Mouse (Mus musculus) heart, embryonic 15.5 days (tissue): ENCODE measurements around the gene Qdpr. TPM values are rescaled to one million over a fixed set of nuclear protein-coding genes. Genes with fewer than 3 reads are reported as not detected.

Experiments used
- ATAC-seq: fragments of 200-750 bp; cut with Nextera tagmentation; replicated peaks from 2 replicates; pipeline ENCODE4 v1.8.0; 2017; ENCODE audit warnings: low read depth, moderate TSS enrichment; ENCODE audit not compliant: insufficient number of reproducible peaks, insufficient read depth, low FRiP score
- H3K27ac ChIP-seq: fragments of 300-500 bp; sonication (generic); 2 replicates; pipeline ENCODE4 v1.5.1; 2015; ENCODE audit warnings: mild to moderate bottlenecking, inconsistent platforms
- H3K27me3 ChIP-seq: fragments of 300-500 bp; sonication (generic); 2 replicates; pipeline ENCODE4 v1.6.1; 2015; ENCODE audit warnings: inconsistent platforms
- H3K36me3 ChIP-seq: fragments of 300-500 bp; sonication (generic); 2 replicates; pipeline ENCODE4 v1.6.1; 2015; ENCODE audit warnings: mild to moderate bottlenecking, inconsistent platforms
- H3K4me1 ChIP-seq: fragments of 300-500 bp; sonication (generic); replicated peaks from 2 replicates; pipeline ENCODE4 v1.6.1; 2015; ENCODE audit warnings: inconsistent platforms
- H3K4me2 ChIP-seq: fragments of 300-500 bp; sonication (generic); 2 replicates; pipeline ENCODE4 v1.6.1; 2015; ENCODE audit warnings: inconsistent platforms, mild to moderate bottlenecking, moderate library complexity
- H3K4me3 ChIP-seq: fragments of 300-500 bp; sonication (generic); 2 replicates; pipeline ENCODE4 v1.5.1; 2015; ENCODE audit warnings: mild to moderate bottlenecking, inconsistent platforms
- H3K9ac ChIP-seq: fragments of 300-500 bp; sonication (generic); 2 replicates; pipeline ENCODE4 v1.6.1; 2015; ENCODE audit warnings: mild to moderate bottlenecking, inconsistent platforms
- H3K9me3 ChIP-seq: fragments of 300-500 bp; sonication (generic); replicated peaks from 2 replicates; pipeline ENCODE4 v1.6.1; 2016; ENCODE audit warnings: inconsistent platforms
- WGBS: fragments of 180-500 bp; shearing (Covaris S2); methylation state at CpG from one replicate; pipeline ENCODE4 v1.1.7; 2015; ENCODE audit warnings: mixed read lengths; 5-methylcytosine and 5-hydroxymethylcytosine counted together
- polyA plus RNA-seq: library from polyadenylated mRNA; unstranded; fragments of >200 nt; fragmentation: Nextera tagmentation; extraction: Ambion mirVana; gene quantifications from 2 replicates; pipeline ENCODE4 v1.2.1, GENCODE M21; 2015

Gene Qdpr
- polyA plus RNA-seq, 1 experiment from 2014 or later: 100 TPM

GRCm38 (mm10) chr5:45424021-45424886, 25.8 kb downstream of the Qdpr start:
- no peak for ATAC-seq
- no peaks in the 10 kb centered on the region for H3K9me3 ChIP-seq
- WGBS: 40% methylated on average over 8 of the region's 8 CpGs
- H3K4me2 ChIP-seq: no peak overlapping the region
- H3K27me3 ChIP-seq: no peaks in the 10 kb centered on the region
- H3K4me3 ChIP-seq: no peak overlapping the region
- H3K27ac ChIP-seq: no peak overlapping the region
- H3K36me3 ChIP-seq: no peaks in the 10 kb centered on the region
- no peaks in the 10 kb centered on the region; the same call in 1 of the 2 replicates for H3K4me1 ChIP-seq
- H3K9ac ChIP-seq: no peak overlapping the region

- H3K4me1 ChIP-seq: no peaks in the 10 kb centered on the region; the same call in 1 of the 2 replicates
- no peaks in the 10 kb centered on the region for H3K27me3 ChIP-seq
- no peak overlapping the region for H3K9ac ChIP-seq
- no peaks in the 10 kb centered on the region for H3K9me3 ChIP-seq
- ATAC-seq: no peak
- no peaks in the 10 kb centered on the region for H3K36me3 ChIP-seq
- H3K4me2 ChIP-seq: no peak overlapping the region
- WGBS: 40% methylated on average over 12 of the region's 12 CpGs
- no peak overlapping the region for H3K4me3 ChIP-seq
- H3K27ac ChIP-seq: no peak overlapping the region
Measured at GRCm38 (mm10) chr5:45421881-45422844, 27.9 kb downstream of the Qdpr start.

- Histone ChIP-seq H3K4me3 (no peak overlapping the region), H3K36me3 (no peaks in the 10 kb centered on the region), H3K4me2 (no peak overlapping the region), H3K27me3 (no peaks in the 10 kb centered on the region), H3K27ac (no peak overlapping the region), H3K9ac (no peak overlapping the region), H3K9me3 (no peaks in the 10 kb centered on the region), H3K4me1 (no peaks in the 10 kb centered on the region; the same call in 1 of the 2 replicates)
- 0 out of 2 replicates have a peak, but pooled peaks have one; percentile 10 for ATAC-seq
- WGBS: 76% methylated on average over 10 of the region's 10 CpGs
Measured at GRCm38 (mm10) chr5:45419841-45420638, 30.0 kb downstream of the Qdpr start.

GRCm38 (mm10) chr5:45417859-45418443, 32.1 kb downstream of the Qdpr start:
- WGBS: 51% methylated on average over 3 of the region's 3 CpGs
- no peak overlapping the region for H3K4me3 ChIP-seq
- ATAC-seq: no peak
- H3K4me1 ChIP-seq: no peaks in the 10 kb centered on the region; the same call in 1 of the 2 replicates
- no peaks in the 10 kb centered on the region for H3K36me3 ChIP-seq
- no peaks in the 10 kb centered on the region for H3K27me3 ChIP-seq
- no peak overlapping the region for H3K9ac ChIP-seq
- H3K9me3 ChIP-seq: no peaks in the 10 kb centered on the region
- no peak overlapping the region for H3K4me2 ChIP-seq
- no peak overlapping the region for H3K27ac ChIP-seq

GRCm38 (mm10) chr5:45416478-45416877, 33.6 kb downstream of the Qdpr start:
- Histone ChIP-seq H3K4me1 (no peaks in the 10 kb centered on the region), H3K27me3 (no peaks in the 10 kb centered on the region), H3K9me3 (no peaks in the 10 kb centered on the region), H3K36me3 (no peaks in the 10 kb centered on the region), H3K9ac (no peak overlapping the region), H3K4me3 (no peak overlapping the region), H3K4me2 (no peak overlapping the region), H3K27ac (no peak overlapping the region)
- WGBS: 64% methylated on average over 3 of the region's 3 CpGs
- ATAC-seq: no peak

GRCm38 (mm10) chr5:45406129-45406528, 43.9 kb downstream of the Qdpr start:
- H3K4me2 ChIP-seq: no peak overlapping the region
- H3K4me1 ChIP-seq: no peaks in the 10 kb centered on the region
- ATAC-seq: no peak
- no peak overlapping the region for H3K27ac ChIP-seq
- no peaks in the 10 kb centered on the region for H3K36me3 ChIP-seq
- H3K9me3 ChIP-seq: no peaks in the 10 kb centered on the region
- WGBS: 59% methylated on average over 2 of the region's 2 CpGs
- peaks cover 3% of the 10 kb centered on the region; the same call in 1 of the 2 replicates for H3K27me3 ChIP-seq
- no peak overlapping the region for H3K9ac ChIP-seq
- no peak overlapping the region for H3K4me3 ChIP-seq

- Histone ChIP-seq H3K4me2 (peak overlapping the region; percentile 26; the same call in 1 of the 2 replicates), H3K36me3 (no peaks in the 10 kb centered on the region), H3K27ac (no peak overlapping the region), H3K9ac (no peak overlapping the region), H3K4me1 (no peaks in the 10 kb centered on the region), H3K27me3 (peaks cover 3% of the 10 kb centered on the region; the same call in 1 of the 2 replicates), H3K9me3 (no peaks in the 10 kb centered on the region), H3K4me3 (no peak overlapping the region)
- 19% methylated on average over 11 of the region's 11 CpGs for WGBS
- no peak for ATAC-seq
Measured at GRCm38 (mm10) chr5:45402632-45403031, 47.4 kb downstream of the Qdpr start.

GRCm38 (mm10) chr5:45384034-45384812, 65.8 kb downstream of the Qdpr start:
- no peaks in the 10 kb centered on the region for H3K4me1 ChIP-seq
- no peak overlapping the region for H3K27ac ChIP-seq
- no peak for ATAC-seq
- no peak overlapping the region for H3K4me3 ChIP-seq
- 69% methylated on average over 2 of the region's 2 CpGs for WGBS
- H3K36me3 ChIP-seq: no peaks in the 10 kb centered on the region
- H3K27me3 ChIP-seq: no peaks in the 10 kb centered on the region
- no peak overlapping the region for H3K9ac ChIP-seq
- H3K9me3 ChIP-seq: no peaks in the 10 kb centered on the region
- H3K4me2 ChIP-seq: no peak overlapping the region
